Mouse (Mus musculus) lung, embryonic 16.5 days (tissue): ENCODE results near the gene Smarcc1. TPM values are rescaled to one million over a fixed set of nuclear protein-coding genes. Genes with fewer than 3 reads are reported as not detected.

Experiments
- ATAC-seq: fragments of 200-750 bp; cut with Nextera tagmentation; 2 replicates; pipeline ENCODE4 v1.8.0; 2017; ENCODE audit warnings: low read depth, mild to moderate bottlenecking, moderate library complexity
- H3K27ac ChIP-seq: fragments of 300-500 bp; sonication (generic); 2 replicates; pipeline ENCODE4 v1.5.1; 2014; ENCODE audit warnings: mild to moderate bottlenecking, control low read depth, low read length
- H3K27me3 ChIP-seq: fragments of 300-500 bp; sonication (generic); 2 replicates; pipeline ENCODE4 v1.6.1; 2014; ENCODE audit warnings: low read depth, low read length, mixed read lengths; ENCODE audit not compliant: control insufficient read depth, insufficient read depth
- H3K36me3 ChIP-seq: fragments of 300-500 bp; sonication (generic); 2 replicates; pipeline ENCODE4 v1.6.1; 2014; ENCODE audit warnings: low read length; ENCODE audit not compliant: control insufficient read depth, insufficient read depth
- H3K4me1 ChIP-seq: fragments of 300-500 bp; sonication (generic); replicated peaks from 2 replicates; pipeline ENCODE4 v1.6.1; 2014; ENCODE audit warnings: low read length, mixed read lengths; ENCODE audit not compliant: control insufficient read depth, insufficient read depth
- H3K4me2 ChIP-seq: fragments of 300-500 bp; sonication (generic); 2 replicates; pipeline ENCODE4 v1.6.1; 2014; ENCODE audit warnings: low read depth, low read length, control low read depth
- H3K4me3 ChIP-seq: fragments of 300-500 bp; sonication (generic); 2 replicates; pipeline ENCODE4 v1.5.1; 2014; ENCODE audit warnings: mild to moderate bottlenecking, low read length, control low read depth
- H3K9ac ChIP-seq: fragments of 300-500 bp; sonication (generic); 2 replicates; pipeline ENCODE4 v1.6.1; 2014; ENCODE audit warnings: low read length, control low read depth
- H3K9me3 ChIP-seq: fragments of 300-500 bp; sonication (generic); 2 replicates; pipeline ENCODE4 v1.6.1; 2016; ENCODE audit warnings: low read length; ENCODE audit not compliant: control insufficient read depth
- WGBS: fragments of 180-500 bp; shearing (Covaris S2); extraction: QIAGEN DNeasy Blood & Tissue Kit; methylation state at CpG from one replicate; pipeline ENCODE4 v1.1.7; 2014; 5-methylcytosine and 5-hydroxymethylcytosine counted together
- polyA plus RNA-seq: library from polyadenylated mRNA; unstranded; fragments of >200 nt; fragmentation: Nextera tagmentation; extraction: Ambion mirVana; gene quantifications from 2 replicates; pipeline ENCODE4 v1.2.1, GENCODE M21; 2015

The Smarcc1 gene
- polyA plus RNA-seq, 1 experiment from 2014 or later = 87.1 TPM

DNA sequence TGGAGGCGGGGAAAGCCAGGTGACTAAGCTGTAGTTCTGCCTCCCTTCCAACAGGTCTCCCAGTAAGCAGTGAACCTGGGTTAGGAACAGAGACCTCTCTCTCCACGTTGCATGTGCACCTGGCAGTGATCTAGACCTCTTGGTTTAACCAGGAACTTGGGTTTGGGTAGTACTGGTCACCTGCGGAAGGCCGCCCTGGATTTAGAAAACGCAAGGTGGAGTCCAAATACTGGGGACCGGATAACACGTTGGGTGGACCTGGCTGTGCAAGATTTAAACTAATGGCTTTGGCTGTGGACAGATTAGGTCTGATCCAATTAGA, 127.0 kb downstream of the Smarcc1 start:
- no peak overlapping the region for H3K9ac ChIP-seq
- WGBS = 19% methylated on average over 7 of the region's 7 CpGs
- ATAC-seq = no peak
- H3K4me1 ChIP-seq = peaks cover 9% of the 10 kb centered on the region
- peak overlapping the region; percentile 98 for H3K4me2 ChIP-seq
- H3K4me3 ChIP-seq = peak overlapping the region; percentile 63
- peaks cover under 1% of the 10 kb centered on the region; the same call in 1 of the 2 replicates for H3K36me3 ChIP-seq
- no peak overlapping the region for H3K27ac ChIP-seq
- H3K27me3 ChIP-seq = peaks cover 8% of the 10 kb centered on the region
- H3K9me3 ChIP-seq = no peaks in the 10 kb centered on the region

DNA sequence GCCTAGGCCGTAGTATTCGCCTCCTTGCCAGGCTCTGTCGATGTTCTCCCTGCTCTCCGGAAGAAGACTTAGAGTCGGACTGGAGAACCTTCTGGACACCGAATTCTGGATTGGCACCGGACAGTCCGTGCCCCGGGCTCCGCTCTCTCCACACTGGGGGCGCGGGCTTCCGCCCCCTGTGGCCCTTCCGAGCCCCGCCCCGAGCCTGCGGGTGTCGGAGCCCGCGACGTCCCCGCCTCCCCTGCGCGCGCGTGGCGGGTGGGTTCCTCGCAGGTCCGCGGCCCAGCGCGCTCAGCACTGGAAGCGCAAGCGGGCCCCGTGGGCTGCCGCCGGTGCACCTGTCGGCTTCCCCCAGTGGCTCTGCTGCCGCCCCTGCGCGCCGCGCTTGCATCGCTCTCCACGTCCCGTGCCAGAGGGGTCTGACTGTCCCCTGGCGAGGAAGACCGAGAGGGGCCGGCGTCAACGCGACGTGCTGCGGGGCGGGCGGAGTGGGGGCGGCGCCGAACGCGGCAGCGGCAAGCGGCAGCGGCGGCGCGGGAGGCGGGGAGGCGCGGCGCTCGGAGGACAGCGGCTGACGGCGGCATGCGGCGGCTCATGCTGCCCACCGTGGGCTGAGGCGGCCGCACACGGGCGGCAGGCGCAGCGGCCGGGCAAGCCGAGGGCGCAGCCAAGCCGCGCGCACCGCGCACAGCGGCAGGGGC, 127.5 kb downstream of the Smarcc1 start:
- no peaks in the 10 kb centered on the region; the same call in 1 of the 2 replicates for H3K36me3 ChIP-seq
- H3K9me3 ChIP-seq = no peaks in the 10 kb centered on the region
- H3K27me3 ChIP-seq = peaks cover 8% of the 10 kb centered on the region
- peak overlapping the region; percentile 98 for H3K4me2 ChIP-seq
- H3K9ac ChIP-seq = peak overlapping the region; percentile 62
- peak overlapping the region; percentile 63 for H3K4me3 ChIP-seq
- peaks cover 9% of the 10 kb centered on the region for H3K4me1 ChIP-seq
- peak; percentile 39 for ATAC-seq
- H3K27ac ChIP-seq = no peak overlapping the region
- WGBS = under 1% methylated on average over 81 of the region's 93 CpGs

DNA sequence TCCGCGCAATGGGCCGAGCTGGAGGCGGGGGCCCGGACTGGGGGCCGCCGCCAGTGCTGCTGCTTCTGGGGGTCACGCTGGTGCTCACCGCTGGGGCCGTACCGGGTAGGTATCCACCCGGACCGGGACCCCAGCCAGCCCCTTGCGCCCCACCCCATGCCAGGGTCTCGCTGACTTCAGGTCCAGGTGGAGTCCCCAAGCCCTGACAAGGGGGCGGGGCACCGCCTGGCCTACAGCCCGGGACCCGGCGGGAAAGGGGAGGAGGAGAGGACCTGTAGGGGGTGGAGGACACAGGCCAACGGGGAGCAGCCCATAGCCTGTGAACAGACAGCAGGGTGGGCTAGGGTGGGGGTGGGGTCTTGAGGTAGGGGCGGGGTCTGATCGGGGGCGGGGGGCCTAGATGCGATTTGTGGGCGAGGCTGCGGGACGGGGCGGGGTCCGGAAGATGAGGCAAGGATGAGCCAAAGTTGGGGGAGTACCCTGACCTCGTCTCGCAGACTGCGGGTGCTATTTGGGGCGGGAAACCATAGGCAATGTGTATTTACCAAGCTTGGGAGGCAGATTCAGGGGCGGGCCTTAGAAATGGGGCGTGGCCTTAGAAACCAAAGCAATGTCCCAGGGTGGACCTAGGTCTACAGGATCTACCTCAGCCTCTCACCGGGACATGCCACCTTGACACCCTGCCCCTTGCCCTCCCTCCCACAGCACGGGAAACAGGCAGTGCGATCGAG, 128.2 kb downstream of the Smarcc1 start:
- Histone ChIP-seq H3K9ac (peak overlapping the region; percentile 62), H3K4me2 (peak overlapping the region; percentile 98), H3K36me3 (no peaks in the 10 kb centered on the region; the same call in 1 of the 2 replicates), H3K4me3 (peak overlapping the region; percentile 63), H3K27ac (no peak overlapping the region), H3K9me3 (no peaks in the 10 kb centered on the region), H3K27me3 (peaks cover 8% of the 10 kb centered on the region), H3K4me1 (peaks cover 12% of the 10 kb centered on the region)
- peak; percentile 72 for ATAC-seq
- 0% methylated on average over 37 of the region's 40 CpGs for WGBS

DNA sequence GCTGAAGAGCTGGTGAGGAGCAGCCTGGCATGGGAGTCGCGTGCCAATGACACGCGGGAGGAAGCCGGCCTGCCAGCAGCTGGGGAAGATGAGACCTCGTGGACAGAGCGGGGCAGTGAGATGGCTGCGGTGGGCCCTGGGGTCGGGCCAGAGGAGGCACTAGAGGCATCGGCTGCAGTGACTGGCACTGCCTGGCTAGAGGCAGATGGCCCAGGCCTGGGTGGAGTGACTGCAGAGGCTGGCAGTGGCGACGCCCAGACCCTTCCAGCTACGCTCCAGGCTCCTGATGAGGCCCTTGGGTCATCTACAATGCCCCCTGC, 128.8 kb downstream of the Smarcc1 start:
- H3K27me3 ChIP-seq = peaks cover 8% of the 10 kb centered on the region

DNA sequence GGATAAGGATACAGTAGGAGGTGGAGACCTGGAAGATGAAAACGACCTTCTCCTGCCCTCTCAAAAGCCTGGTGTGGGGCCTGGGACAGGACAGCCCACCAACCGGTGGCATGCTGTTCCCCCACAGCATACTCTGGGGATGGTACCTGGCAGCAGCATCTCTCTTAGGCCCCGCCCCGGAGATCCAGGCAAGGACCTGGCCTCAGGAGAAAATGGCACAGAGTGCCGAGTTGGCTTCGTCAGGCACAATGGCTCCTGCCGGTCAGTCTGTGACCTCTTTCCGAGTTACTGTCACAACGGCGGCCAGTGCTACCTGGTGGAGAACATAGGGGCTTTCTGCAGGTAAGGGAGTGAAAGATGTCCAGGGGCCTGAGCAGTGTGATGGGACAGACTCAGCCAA, 129.5 kb downstream of the Smarcc1 start:
- H3K4me2 ChIP-seq = no peak overlapping the region

More for the DNA sequence above, 128.8 kb downstream of the Smarcc1 start:
- Histone ChIP-seq H3K9me3 (no peaks in the 10 kb centered on the region), H3K27ac (no peak overlapping the region), H3K4me3 (peak overlapping the region; percentile 63), H3K4me1 (peaks cover 12% of the 10 kb centered on the region), H3K4me2 (peak overlapping the region; percentile 98), H3K36me3 (no peaks in the 10 kb centered on the region), H3K9ac (peak overlapping the region; percentile 31; the same call in 1 of the 2 replicates)
- 31% methylated on average over 12 of the region's 13 CpGs for WGBS
- ATAC-seq = peak; percentile 4; the same call in 1 of the 2 replicates

DNA sequence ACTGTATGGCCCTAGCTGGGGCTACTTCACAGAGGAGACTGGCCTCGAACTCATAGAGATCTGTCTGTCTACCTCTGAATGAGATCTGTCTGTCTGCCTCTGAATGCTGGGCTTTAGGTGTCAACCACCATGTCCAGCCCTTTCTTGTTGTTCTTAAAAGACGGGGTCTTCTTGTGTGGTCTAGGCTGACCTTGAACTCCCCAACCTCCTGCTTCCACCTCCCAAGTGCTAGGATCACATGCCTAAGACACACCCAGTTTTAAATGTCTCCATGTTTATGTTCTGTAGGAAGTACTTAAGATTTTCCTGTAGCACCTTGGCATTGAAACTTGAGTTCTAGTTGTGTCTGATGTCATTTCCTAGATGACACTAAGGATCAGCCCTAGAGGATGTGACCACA, 131.4 kb downstream of the Smarcc1 start:
- Histone ChIP-seq H3K27me3 (peaks cover 8% of the 10 kb centered on the region), H3K9ac (no peak overlapping the region), H3K9me3 (no peaks in the 10 kb centered on the region), H3K4me3 (no peak overlapping the region), H3K4me2 (no peak overlapping the region), H3K36me3 (no peaks in the 10 kb centered on the region), H3K4me1 (peaks cover 12% of the 10 kb centered on the region), H3K27ac (no peak overlapping the region)
- 76% methylated on average over 2 of the region's 2 CpGs for WGBS
- ATAC-seq = no peak

More for the DNA sequence above, 129.5 kb downstream of the Smarcc1 start:
- H3K4me3 ChIP-seq = no peak overlapping the region
- H3K36me3 ChIP-seq = no peaks in the 10 kb centered on the region
- H3K27me3 ChIP-seq = peaks cover 8% of the 10 kb centered on the region
- no peak for ATAC-seq
- H3K9ac ChIP-seq = no peak overlapping the region
- 80% methylated on average over 10 of the region's 10 CpGs for WGBS
- H3K27ac ChIP-seq = no peak overlapping the region
- H3K4me1 ChIP-seq = peaks cover 12% of the 10 kb centered on the region
- no peaks in the 10 kb centered on the region for H3K9me3 ChIP-seq

DNA sequence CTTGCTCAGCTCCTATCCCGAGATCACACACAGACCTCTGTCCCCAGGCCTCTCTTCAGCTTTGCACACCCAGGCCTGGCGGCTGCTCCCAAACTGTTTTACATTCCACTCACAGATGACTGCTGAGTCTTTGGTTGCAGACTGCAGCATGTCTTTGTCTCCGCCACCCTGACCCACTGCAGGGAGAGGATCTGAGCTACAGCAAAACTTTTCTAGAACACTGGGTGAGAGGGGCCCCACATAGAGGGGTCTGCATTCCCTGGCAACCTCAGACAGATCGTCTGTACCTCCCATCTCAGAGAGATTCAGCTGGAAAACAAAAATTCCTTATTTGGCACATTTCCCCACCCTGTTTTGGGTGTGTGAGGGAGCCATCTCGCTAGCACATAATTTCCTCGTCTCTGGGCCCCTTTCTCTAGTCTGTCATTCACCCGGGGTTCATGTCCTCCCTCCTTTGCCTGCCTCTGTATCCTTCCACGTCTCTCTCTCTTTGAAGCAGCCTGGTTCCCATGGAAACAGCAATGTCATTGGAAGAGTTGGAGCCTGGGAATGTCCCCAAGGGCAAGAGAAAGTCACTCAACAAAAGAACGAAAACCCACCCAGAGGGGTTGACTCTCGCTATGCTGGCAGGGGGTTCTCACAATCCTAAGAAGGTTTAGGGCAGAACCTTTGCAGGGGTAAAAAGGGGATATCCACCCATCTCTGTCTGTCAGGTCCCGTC, 132.5 kb downstream of the Smarcc1 start:
- ATAC-seq = peak; percentile 68
- Histone ChIP-seq H3K9me3 (no peaks in the 10 kb centered on the region), H3K4me3 (no peak overlapping the region), H3K9ac (no peak overlapping the region), H3K4me2 (no peak overlapping the region), H3K36me3 (no peaks in the 10 kb centered on the region), H3K27me3 (no peaks in the 10 kb centered on the region; the same call in 1 of the 2 replicates), H3K27ac (peak overlapping the region; percentile 74), H3K4me1 (peaks cover 12% of the 10 kb centered on the region)
- WGBS = 17% methylated on average over 11 of the region's 11 CpGs

DNA sequence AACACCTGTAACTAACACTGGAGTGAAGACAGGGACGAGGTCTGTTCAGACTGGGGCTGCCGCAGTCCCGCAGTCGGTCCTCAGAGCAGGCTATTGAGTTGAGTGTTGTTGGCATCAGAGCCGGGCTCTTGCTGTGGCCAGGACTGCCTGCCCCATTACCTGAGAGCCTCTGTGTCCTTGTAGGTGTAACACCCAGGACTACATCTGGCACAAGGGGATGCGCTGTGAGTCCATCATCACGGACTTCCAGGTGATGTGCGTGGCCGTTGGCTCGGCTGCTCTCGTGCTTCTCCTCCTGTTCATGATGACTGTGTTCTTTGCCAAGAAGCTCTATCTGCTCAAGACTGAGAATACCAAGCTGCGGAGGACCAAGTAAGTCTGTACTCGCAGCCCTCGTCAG, 133.3 kb downstream of the Smarcc1 start:
- H3K27me3 ChIP-seq = no peaks in the 10 kb centered on the region
- no peak overlapping the region for H3K4me3 ChIP-seq
- H3K36me3 ChIP-seq = no peaks in the 10 kb centered on the region
- peaks cover 12% of the 10 kb centered on the region for H3K4me1 ChIP-seq
- no peak overlapping the region for H3K9ac ChIP-seq
- H3K9me3 ChIP-seq = no peaks in the 10 kb centered on the region
- ATAC-seq = no peak
- H3K4me2 ChIP-seq = no peak overlapping the region
- H3K27ac ChIP-seq = no peak overlapping the region
- WGBS = 78% methylated on average over 14 of the region's 14 CpGs

DNA sequence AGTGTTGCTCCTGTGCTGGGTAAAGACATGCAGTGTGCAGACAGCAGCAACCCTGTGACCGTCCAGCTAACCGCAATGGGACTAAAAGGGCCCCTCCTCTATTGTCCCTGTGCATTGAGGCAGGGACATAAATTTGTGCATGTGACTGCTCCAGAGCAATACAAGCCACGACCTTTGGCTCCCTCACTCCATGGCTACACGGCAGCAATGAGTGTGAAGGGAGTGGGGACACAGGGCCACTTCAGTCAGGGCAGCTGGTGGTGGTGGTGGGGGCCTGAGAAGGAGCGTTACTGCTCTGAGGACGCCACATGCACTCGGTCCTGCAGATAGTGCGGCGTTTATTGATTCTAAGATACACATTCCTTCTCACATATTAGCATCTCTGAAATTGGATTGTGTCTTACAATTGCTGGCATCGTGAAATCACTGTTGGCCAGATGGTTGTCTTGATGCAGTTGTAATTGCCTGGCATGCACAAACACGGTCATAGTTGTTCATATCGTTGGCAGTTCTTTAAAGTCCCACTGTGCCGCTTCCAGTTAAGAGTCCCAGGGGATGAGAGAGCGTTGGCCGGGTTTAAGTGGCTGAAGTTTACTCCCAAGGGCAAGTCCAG, 138.0 kb downstream of the Smarcc1 start:
- Histone ChIP-seq H3K36me3 (no peaks in the 10 kb centered on the region), H3K4me1 (no peaks in the 10 kb centered on the region), H3K4me2 (no peak overlapping the region), H3K9ac (no peak overlapping the region), H3K27ac (no peak overlapping the region), H3K9me3 (no peaks in the 10 kb centered on the region), H3K27me3 (no peaks in the 10 kb centered on the region), H3K4me3 (no peak overlapping the region)
- 60% methylated on average over 15 of the region's 15 CpGs for WGBS
- ATAC-seq = no peak
